In genomic region chr10:67636569-67636968, GRCm38 (mm10) we compare ENCODE assay signal across 8 mouse cellular contexts.
A peak's percentile ranks its signal among the peaks of the same experiment; 100 is the strongest.
DNase-seq lines count a peak whose midpoint lies in the region; ATAC-seq and TF ChIP-seq lines count a peak whose summit lies in the region.

No protein-coding gene starts in this region.

- no peak overlapping the region for H3K27ac ChIP-seq in forebrain, postnatal 0 days (ENCODE audit: low read depth, low read length)
- no peak overlapping the region for H3K27ac ChIP-seq in stomach, embryonic 14.5 days (ENCODE audit: low read length)

- no peak for TF ChIP-seq CTCF in forebrain, postnatal 0 days (IDR thresholded peaks at IDR 0.05; ENCODE audit: low read depth)

- peak; percentile 11 for DNase-seq in urinary bladder, postnatal 25 days (ENCODE audit: low spot score)
- DNase-seq in urinary bladder, postnatal 10 days (ENCODE audit: low spot score): no peak
- DNase-seq in forebrain, postnatal 0 days: no peak
- peak; percentile 26 for DNase-seq in kidney, postnatal 14 days
- DNase-seq in cerebellum, adult 11 months: no peak
- DNase-seq in cerebellum, adult 8-10 months: no peak

- no peaks in the 10 kb centered on the region for H3K36me3 ChIP-seq in forebrain, postnatal 0 days (ENCODE audit: insufficient read depth)
- no peaks in the 10 kb centered on the region for H3K36me3 ChIP-seq in stomach, embryonic 14.5 days (ENCODE audit: control insufficient read depth, insufficient read depth, low read length)

- ATAC-seq in forebrain, postnatal 0 days: no peak
- peak; percentile 81 for ATAC-seq in megakaryocyte-erythroid progenitor cell, adult 5-6 weeks (replicated peaks; ENCODE audit: low FRiP score, low TSS enrichment, poor library complexity, severe bottlenecking)
- no peak for ATAC-seq in stomach, embryonic 14.5 days (ENCODE audit: insufficient number of reproducible peaks, insufficient read depth, low FRiP score, low read depth)

- H3K9ac ChIP-seq in forebrain, postnatal 0 days: no peak overlapping the region
- H3K9ac ChIP-seq in stomach, embryonic 14.5 days (replicated peaks; ENCODE audit: low read depth, low read length): no peak overlapping the region

- H3K27me3 ChIP-seq in forebrain, postnatal 0 days (ENCODE audit: insufficient read depth, low read length): no peaks in the 10 kb centered on the region
- H3K27me3 ChIP-seq in stomach, embryonic 14.5 days (ENCODE audit: control insufficient read depth, insufficient read depth, low read length): no peaks in the 10 kb centered on the region

- 4% methylated on average over 13 of the region's 13 CpGs for WGBS in forebrain, postnatal 0 days
- 3% methylated on average over 13 of the region's 13 CpGs for WGBS in stomach, embryonic 14.5 days

- H3K4me2 ChIP-seq in forebrain, postnatal 0 days (ENCODE audit: low read depth): peak overlapping the region; percentile 34
- peak overlapping the region; percentile 39 for H3K4me2 ChIP-seq in stomach, embryonic 14.5 days (replicated peaks; ENCODE audit: low read depth, low read length)

- H3K9me3 ChIP-seq in forebrain, postnatal 0 days (ENCODE audit: low read length): no peaks in the 10 kb centered on the region
- H3K9me3 ChIP-seq in stomach, embryonic 14.5 days (ENCODE audit: control insufficient read depth, low read depth, low read length): no peaks in the 10 kb centered on the region

- H3K4me3 ChIP-seq in forebrain, postnatal 0 days (ENCODE audit: low read depth, low read length): peak overlapping the region; percentile 3; the same call in 1 of the 2 replicates
- peak overlapping the region; percentile 9; the same call in 1 of the 2 replicates for H3K4me3 ChIP-seq in stomach, embryonic 14.5 days (ENCODE audit: low read depth, low read length)

- no peaks in the 10 kb centered on the region; the same call in 1 of the 2 replicates for H3K4me1 ChIP-seq in forebrain, postnatal 0 days (ENCODE audit: insufficient read depth)
- H3K4me1 ChIP-seq in stomach, embryonic 14.5 days (ENCODE audit: control insufficient read depth, insufficient read depth, low read length): 0 out of 2 replicates have a peak, but pooled peaks cover 2% of the 10 kb centered on the region

Comparison
In these comparisons a context has a peak if more than half of its experiments do, and no peak if none do; other contexts are left out.
1. DNase-seq: peak in urinary bladder, postnatal 25 days (single experiment) and kidney, postnatal 14 days (single experiment); none in urinary bladder, postnatal 10 days (single experiment), forebrain, postnatal 0 days (single experiment), cerebellum, adult 11 months (single experiment) and cerebellum, adult 8-10 months (single experiment).